ENCODE assay signal across 2 mouse cellular contexts in the genomic region with DNA sequence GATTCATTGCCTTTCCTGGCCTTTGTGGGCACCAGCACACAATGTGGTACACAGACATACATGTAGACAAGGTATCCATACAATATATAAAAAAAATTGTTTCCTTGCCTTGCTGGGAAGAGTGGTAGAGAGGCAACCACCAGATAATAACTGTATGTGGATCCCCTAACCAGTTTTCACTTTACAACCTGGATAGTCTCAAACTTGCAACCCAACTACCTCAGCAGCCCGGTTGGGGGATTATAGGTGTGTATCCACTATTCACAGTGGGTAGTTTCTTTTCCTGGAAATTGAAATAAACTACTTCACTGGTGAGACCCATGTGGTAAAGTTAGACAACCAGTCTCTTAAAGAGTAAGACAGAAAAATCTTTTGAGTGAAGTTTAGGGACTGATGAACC.
A peak's percentile ranks its signal among the peaks of the same experiment; 100 is the strongest.
TF ChIP-seq lines count a peak whose summit lies in the region.

No protein-coding gene starts in this region.

TF ChIP-seq in CH12.LX, 34 proteins besides CTCF, POLR2A, EP300 and RAD21:
- TF ChIP-seq NELFE (IDR thresholded peaks at IDR 0.05; ENCODE audit: low read depth, low read length) (no peak), ZKSCAN1 (IDR thresholded peaks at IDR 0.05; ENCODE audit: borderline replicate concordance, low read depth, low read length) (no peak), POLR2AphosphoS2 (IDR thresholded peaks at IDR 0.05; ENCODE audit: low read depth, low read length) (peak; percentile 79; the same call in 1 of the 2 replicates), ZMIZ1 (IDR thresholded peaks at IDR 0.05; ENCODE audit: low read depth, low read length) (peak; percentile 57)

TF ChIP-seq in MEL, 35 proteins besides CTCF, POLR2A, EP300 and RAD21:
- TF ChIP-seq NRF1 (IDR thresholded peaks at IDR 0.05; ENCODE audit: insufficient read depth, low read depth, low read length, poor library complexity, severe bottlenecking) = no peak
- TF ChIP-seq MEF2A (IDR thresholded peaks at IDR 0.05; ENCODE audit: extremely low read depth, insufficient replicate concordance, low read depth, low read length, poor library complexity, severe bottlenecking) = no peak
- TF ChIP-seq MXI1 (IDR thresholded peaks at IDR 0.05; ENCODE audit: low read depth, low read length) = 0 out of 2 replicates have a peak, but pooled peaks have one; percentile 1
